Mouse (Mus musculus) bone marrow, adult 2 months (tissue): ENCODE data around the gene Tctn1.

Experiments
- CTCF ChIP-seq: fragments of 200-500 bp; IDR thresholded peaks from 2 replicates; pipeline ENCODE4 v1.5.1; 2011; ENCODE audit warnings: low read length, control low read depth; ENCODE audit not compliant: control insufficient read depth, insufficient read depth
- POLR2A ChIP-seq: fragments of 200-500 bp; IDR thresholded peaks from 2 replicates; pipeline ENCODE4 v1.6.1; 2011; ENCODE audit warnings: low read depth, mild to moderate bottlenecking, control low read depth, low read length, borderline replicate concordance; ENCODE audit not compliant: control insufficient read depth

GRCm38 (mm10) chr5:122233695-122234094 lies 30.6 kb downstream of the Tctn1 start:
- TF ChIP-seq POLR2A (peak; percentile 7; the same call in 1 of the 2 replicates), CTCF (no peak)
